ENCODE assay signal across 8 mouse cellular contexts in the genomic region with DNA sequence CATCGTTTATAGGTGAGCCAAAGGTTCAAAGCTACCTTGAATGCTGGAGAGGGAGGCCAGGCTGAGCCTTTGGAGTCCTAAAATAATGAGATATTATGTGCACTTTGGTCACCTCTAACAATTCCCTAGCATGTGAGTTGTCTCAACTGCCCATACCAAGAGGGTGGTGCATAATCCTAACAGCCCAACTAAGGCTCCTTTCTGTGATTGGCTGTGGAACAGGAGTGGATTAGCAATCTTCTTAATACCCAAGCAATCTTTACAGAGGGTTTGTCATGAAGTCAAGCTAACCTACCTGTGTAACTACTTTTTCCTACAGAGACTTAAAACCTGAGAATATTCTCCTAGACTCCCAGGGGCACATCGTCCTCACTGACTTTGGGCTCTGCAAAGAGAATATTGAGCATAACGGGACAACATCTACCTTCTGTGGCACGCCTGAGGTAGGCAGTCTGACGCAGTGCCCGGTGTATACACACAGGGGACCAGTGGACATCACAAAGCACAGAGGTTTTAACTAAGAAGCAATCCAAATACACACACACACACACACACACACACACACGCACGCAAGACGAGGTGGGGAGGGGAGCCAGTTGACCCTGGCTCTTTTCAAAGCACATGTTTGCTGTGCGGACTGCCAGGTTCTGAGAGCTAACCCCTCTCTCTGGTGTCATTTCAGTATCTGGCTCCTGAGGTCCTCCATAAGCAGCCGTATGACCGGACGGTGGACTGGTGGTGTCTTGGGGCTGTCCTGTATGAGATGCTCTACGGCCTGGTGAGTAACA.
A peak's percentile ranks its signal among the peaks of the same experiment; 100 is the strongest.
DNase-seq lines count a peak whose midpoint lies in the region; ATAC-seq and TF ChIP-seq lines count a peak whose summit lies in the region.

No protein-coding gene starts in this region.

- intact Hi-C loops in heart, postnatal 14 days (cut with DNase I), result loop anchor here (2.0 kb wide), 1 partner anchor 396 kb away; no protein-coding TSS in a partner anchor

- H3K27ac ChIP-seq in liver, adult 2 months (replicated peaks; ENCODE audit: insufficient read depth, low read depth, low read length), result 0 out of 2 replicates have a peak overlapping the region, but pooled peaks have one; percentile 0
- H3K27ac ChIP-seq in embryonic fibroblast, embryonic 13.5 days (ENCODE audit: insufficient read depth, low read length), result no peak overlapping the region; the same call in 1 of the 2 replicates
- no peak overlapping the region for H3K27ac ChIP-seq in midbrain, postnatal 0 days (ENCODE audit: low read depth, low read length)

- H3K36me3 ChIP-seq in liver, adult 2 months (ENCODE audit: control insufficient read depth, insufficient read depth, low read length), result peaks cover 36% of the 10 kb centered on the region
- H3K36me3 ChIP-seq in midbrain, postnatal 0 days (ENCODE audit: insufficient read depth, low read length), result peaks cover 18% of the 10 kb centered on the region; the same call in 1 of the 2 replicates

- H3K9ac ChIP-seq in liver, adult 2 months (ENCODE audit: low read depth, low read length), result peak overlapping the region; percentile 68
- H3K9ac ChIP-seq in midbrain, postnatal 0 days (replicated peaks; ENCODE audit: low read length, poor library complexity, severe bottlenecking), result no peak overlapping the region

- DNase-seq in heart, adult 11 months, result peak; percentile 91
- no peak for DNase-seq in heart, postnatal 14 days
- no peak for DNase-seq in liver, adult 2 months (ENCODE audit: extremely low read depth, low read depth, low spot score)
- DNase-seq in liver (no peak), adipocyte (ENCODE audit: low spot score) (no peak)
- no peak for DNase-seq in midbrain, postnatal 0 days (ENCODE audit: low spot score)

- no peaks in the 10 kb centered on the region for H3K27me3 ChIP-seq in liver, adult 2 months (ENCODE audit: control insufficient read depth, insufficient read depth, low read length)
- no peaks in the 10 kb centered on the region for H3K27me3 ChIP-seq in midbrain, postnatal 0 days (ENCODE audit: insufficient read depth, low read length)

- H3K4me3 ChIP-seq in liver, adult 2 months (ENCODE audit: insufficient read depth, low read depth, low read length), result peak overlapping the region; percentile 56
- peak overlapping the region; percentile 75 for H3K4me3 ChIP-seq in embryonic fibroblast, embryonic 13.5 days (ENCODE audit: insufficient read depth, low read length)
- H3K4me3 ChIP-seq in midbrain, postnatal 0 days (ENCODE audit: low read depth, low read length), result no peak overlapping the region

- no peaks in the 10 kb centered on the region for H3K79me2 ChIP-seq in liver, adult 2 months (ENCODE audit: control insufficient read depth, insufficient read depth, low read length)

- 0 out of 2 replicates have a peak overlapping the region, but pooled peaks have one; percentile 12 for H3K4me2 ChIP-seq in midbrain, postnatal 0 days (ENCODE audit: low read depth, low read length, poor library complexity, severe bottlenecking)

- no peak for TF ChIP-seq CTCF in liver, adult 2 months (IDR thresholded peaks at IDR 0.05; ENCODE audit: low read depth, low read length)
- TF ChIP-seq CTCF in embryonic fibroblast, embryonic 13.5 days (IDR thresholded peaks at IDR 0.05; ENCODE audit: borderline replicate concordance, insufficient read depth, low read length), result no peak
- no peak for TF ChIP-seq CTCF in midbrain, postnatal 0 days (IDR thresholded peaks at IDR 0.05)

- WGBS in liver, adult 2 months, result 71% methylated on average over 14 of the region's 14 CpGs
- 92% methylated on average over 14 of the region's 14 CpGs for WGBS in midbrain, postnatal 0 days

- no peak for TF ChIP-seq POLR2A in liver, adult 2 months (IDR thresholded peaks at IDR 0.05; ENCODE audit: extremely low read depth, insufficient read depth, low read length)
- TF ChIP-seq POLR2A in embryonic fibroblast, embryonic 13.5 days (IDR thresholded peaks at IDR 0.05; ENCODE audit: low read depth, low read length), result peak; percentile 26

- no peaks in the 10 kb centered on the region for H3K9me3 ChIP-seq in midbrain, postnatal 0 days (ENCODE audit: low read length)

- ATAC-seq in midbrain, postnatal 0 days (ENCODE audit: low FRiP score), result no peak
- no peak for ATAC-seq in inflammation-experienced regulatory T-cells, adult 6 months

- peaks cover 11% of the 10 kb centered on the region; the same call in 1 of the 2 replicates for H3K4me1 ChIP-seq in liver, adult 2 months (ENCODE audit: control insufficient read depth, insufficient read depth, low read length)
- H3K4me1 ChIP-seq in embryonic fibroblast, embryonic 13.5 days (ENCODE audit: control insufficient read depth, insufficient read depth, low read length), result 0 out of 2 replicates have a peak, but pooled peaks cover 4% of the 10 kb centered on the region
- no peaks in the 10 kb centered on the region for H3K4me1 ChIP-seq in midbrain, postnatal 0 days (ENCODE audit: insufficient read depth, low read length)
